ENCODE assay signal across 17 mouse cellular contexts in the genomic region with DNA sequence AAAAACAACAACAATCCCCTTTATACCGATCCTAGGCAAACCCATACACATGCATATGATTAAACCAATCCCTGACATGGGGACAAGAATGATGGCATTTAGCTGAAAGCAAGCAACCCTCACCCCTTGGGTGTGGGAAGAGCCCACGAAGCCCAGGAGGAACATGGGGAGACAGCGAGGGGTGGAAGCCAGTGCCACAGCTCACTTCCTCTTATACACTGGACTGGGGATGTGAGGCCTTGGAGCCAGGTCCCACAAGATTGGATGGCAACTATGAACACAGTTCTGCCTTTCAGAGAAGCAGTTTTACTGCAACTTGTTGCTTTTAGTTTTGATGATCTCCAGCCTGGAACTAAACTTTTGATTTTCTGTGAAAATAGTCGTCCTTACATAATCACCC. TPM values are rescaled to one million over a fixed set of nuclear protein-coding genes. Genes with fewer than 3 reads are reported as not detected.
DNase-seq lines count a peak whose midpoint lies in the region; ATAC-seq and TF ChIP-seq lines count a peak whose summit lies in the region.
"Had no signal": no experiment of that assay in that cellular context is flagged by ENCODE, and none has a peak within 500 bp of the region (broad histone marks: within the 10 kb centered on the region; RNA-seq: fewer than 3 reads in every experiment).

No protein-coding gene starts in this region.

- WGBS in small intestine, adult 2 months, result 59% methylated on average over 4 of the region's 4 CpGs

- H3K4me3 ChIP-seq in bone marrow macrophage, adult 2 months (ENCODE audit: insufficient read depth, low read length), result no peak overlapping the region
- no peak overlapping the region for H3K4me3 ChIP-seq in small intestine, adult 2 months (ENCODE audit: low read depth, low read length)
- H3K4me3 ChIP-seq: embryonic facial prominence, embryonic 12.5 days; forebrain, embryonic 15.5 days; heart, embryonic 13.5 days; hindbrain, embryonic 13.5 days; intestine, embryonic 15.5 days had no signal

- peak; percentile 21 for DNase-seq in 416B (ENCODE audit: low read depth)
- no peak for DNase-seq in left cerebral cortex, postnatal 25 days (ENCODE audit: low spot score in 2 of 2)
- DNase-seq in right cerebral cortex, adult 2 months (ENCODE audit: low spot score in 2 of 2), result no peak
- DNase-seq: adrenal gland, adult 8-10 months; adrenal gland, postnatal 36 days; cerebellum, adult 11-12 months; cerebellum, adult 9-11 months; gastrocnemius, postnatal 10 days; heart, postnatal 4 days had no signal

- H3K36me3 ChIP-seq in small intestine, adult 2 months (ENCODE audit: control insufficient read depth, insufficient read depth, low read length), result no peaks in the 10 kb centered on the region
- H3K36me3 ChIP-seq: embryonic facial prominence, embryonic 12.5 days; forebrain, embryonic 15.5 days; heart, embryonic 13.5 days; hindbrain, embryonic 13.5 days; intestine, embryonic 15.5 days had no signal

- intact Hi-C loops in left cerebral cortex, postnatal 25 days (cut with DNase I), result no loop called here

- peak; percentile 84 for ATAC-seq in megakaryocyte, adult 5-6 weeks (ENCODE audit: poor library complexity, severe bottlenecking)
- ATAC-seq: forebrain, embryonic 15.5 days; intestine, embryonic 15.5 days had no signal

- no peaks in the 10 kb centered on the region for H3K27me3 ChIP-seq in small intestine, adult 2 months (ENCODE audit: control insufficient read depth, insufficient read depth, low read length)
- H3K27me3 ChIP-seq: embryonic facial prominence, embryonic 12.5 days; forebrain, embryonic 15.5 days; hindbrain, embryonic 13.5 days; intestine, embryonic 15.5 days had no signal

- H3K4me1 ChIP-seq in bone marrow macrophage, adult 2 months (ENCODE audit: control insufficient read depth, insufficient read depth, low read length), result peaks cover 49% of the 10 kb centered on the region
- no peaks in the 10 kb centered on the region for H3K4me1 ChIP-seq in small intestine, adult 2 months (ENCODE audit: control insufficient read depth, insufficient read depth, insufficient read length, low read length)
- H3K4me1 ChIP-seq: forebrain, embryonic 15.5 days had no signal

- no peak for TF ChIP-seq POLR2A in bone marrow macrophage, adult 2 months (IDR thresholded peaks at IDR 0.05; ENCODE audit: borderline replicate concordance, low read depth, low read length)
- TF ChIP-seq POLR2A in small intestine, adult 2 months (IDR thresholded peaks at IDR 0.05; ENCODE audit: low read depth, low read length), result no peak

- H3K27ac ChIP-seq in bone marrow macrophage, adult 2 months (ENCODE audit: insufficient read depth, low read depth, low read length), result 0 out of 2 replicates have a peak overlapping the region, but pooled peaks have one; percentile 4
- H3K27ac ChIP-seq in small intestine, adult 2 months (ENCODE audit: insufficient read depth, low read depth, low read length), result 0 out of 2 replicates have a peak overlapping the region, but pooled peaks have one; percentile 17
- H3K27ac ChIP-seq: embryonic facial prominence, embryonic 12.5 days; forebrain, embryonic 15.5 days; heart, embryonic 13.5 days; hindbrain, embryonic 13.5 days; intestine, embryonic 15.5 days had no signal

- no peak for TF ChIP-seq CTCF in bone marrow macrophage, adult 2 months (IDR thresholded peaks at IDR 0.05; ENCODE audit: low read depth, low read length)
- no peak for TF ChIP-seq CTCF in small intestine, adult 2 months (IDR thresholded peaks at IDR 0.05; ENCODE audit: extremely low read depth, insufficient read length, insufficient replicate concordance, low read depth, low read length)

RNA-seq across cellular contexts. Expression of a gene that starts 13.6 kb away (rescaled TPM):
- 26.5 and 31.7 TPM in 2 replicates for polyA plus RNA-seq in bone marrow macrophage, adult 2 months (2012; ENCODE audit: insufficient read depth, insufficient read length, missing spikeins)
- total RNA-seq in megakaryocyte, adult 5-6 weeks (2015), result 14.4 and 15.9 TPM in 2 replicates
- total RNA-seq in megakaryocyte, adult 5-6 weeks (2017), result 6.4 and 8.4 TPM in 2 replicates
- polyA plus RNA-seq in small intestine, adult 2 months (2012; rRNA removed), result 3.2 and 3.5 TPM in 2 replicates
- 1 to 10 TPM; 5.7 to 6.4 TPM for total RNA-seq in left cerebral cortex, postnatal 25 days (2021)
